Mouse (Mus musculus) CD4-positive, CD25-positive, alpha-beta regulatory T cell, adult 4 months (primary cell): ENCODE results near the gene Nuak1. TPM values are rescaled to one million over a fixed set of nuclear protein-coding genes. Genes with fewer than 3 reads are reported as not detected.

Experiments used
- ATAC-seq: one replicate; pipeline ENCODE4 v1.8.0; 2017
- polyA plus RNA-seq, 2 experiments: library from polyadenylated mRNA; unstranded; fragments of 100-300 nt; shearing (Covaris generic); gene quantifications; one replicate each; pipeline ENCODE4 v1.2.1; 2017

Gene Nuak1
- polyA plus RNA-seq, 2 experiments from 2014 or later, result not detected

- ATAC-seq, result no peak
These were observed 35.1 kb downstream of the Nuak1 start for GRCm38 (mm10) chr10:84405135-84405776.

GRCm38 (mm10) chr10:84401907-84402371, 38.5 kb downstream of the Nuak1 start:
- ATAC-seq, result peak; percentile 67

- ATAC-seq, result no peak
These were observed 39.2 kb downstream of the Nuak1 start for GRCm38 (mm10) chr10:84401189-84401588.

- no peak for ATAC-seq
These were observed 40.2 kb downstream of the Nuak1 start for GRCm38 (mm10) chr10:84400037-84400681.

- ATAC-seq, result no peak
These were observed 43.1 kb downstream of the Nuak1 start for GRCm38 (mm10) chr10:84397276-84397675.

GRCm38 (mm10) chr10:84395885-84396659, 44.3 kb downstream of the Nuak1 start:
- no peak for ATAC-seq

GRCm38 (mm10) chr10:84395259-84395658, 45.1 kb downstream of the Nuak1 start:
- ATAC-seq, result no peak

GRCm38 (mm10) chr10:84393881-84394280, 46.5 kb downstream of the Nuak1 start:
- no peak for ATAC-seq

- no peak for ATAC-seq
These were observed 47.0 kb downstream of the Nuak1 start for GRCm38 (mm10) chr10:84393405-84393804.

GRCm38 (mm10) chr10:84392723-84393081, 47.7 kb downstream of the Nuak1 start:
- ATAC-seq, result no peak

- ATAC-seq, result no peak
These were observed 48.2 kb downstream of the Nuak1 start for GRCm38 (mm10) chr10:84392027-84392722.

GRCm38 (mm10) chr10:84389707-84390106, 50.7 kb downstream of the Nuak1 start:
- no peak for ATAC-seq

- ATAC-seq, result no peak
These were observed 51.8 kb downstream of the Nuak1 start for GRCm38 (mm10) chr10:84388357-84389141.

- no peak for ATAC-seq
These were observed 53.1 kb downstream of the Nuak1 start for GRCm38 (mm10) chr10:84387338-84387737.

GRCm38 (mm10) chr10:84386625-84387242, 53.7 kb downstream of the Nuak1 start:
- ATAC-seq, result no peak

GRCm38 (mm10) chr10:84386214-84386613, 54.2 kb downstream of the Nuak1 start:
- no peak for ATAC-seq

- no peak for ATAC-seq
These were observed 55.6 kb downstream of the Nuak1 start for GRCm38 (mm10) chr10:84384761-84385160.

- ATAC-seq, result no peak
These were observed 57.2 kb downstream of the Nuak1 start for GRCm38 (mm10) chr10:84382900-84383883.

GRCm38 (mm10) chr10:84381276-84381798, 59.1 kb downstream of the Nuak1 start:
- ATAC-seq, result no peak

GRCm38 (mm10) chr10:84379366-84379765, 61.0 kb downstream of the Nuak1 start:
- ATAC-seq, result no peak
